Mouse (Mus musculus) CH12.LX (cell line): ENCODE results near the gene Herc3. TPM values are rescaled to one million over a fixed set of nuclear protein-coding genes. Genes with fewer than 3 reads are reported as not detected.

Experiments used
- DNase-seq: peaks from one replicate; pipeline ENCODE4 v3.0.0-alpha.2; 2013; ENCODE audit errors: extremely low read depth
- H3K27ac ChIP-seq: 2 replicates; pipeline ENCODE4 v1.5.1; 2012; ENCODE audit warnings: low read depth, mild to moderate bottlenecking, control low read depth, moderate library complexity; ENCODE audit not compliant: insufficient read depth
- H3K27me3 ChIP-seq: replicated peaks from 2 replicates; pipeline ENCODE3; 2012; ENCODE audit warnings: inconsistent platforms
- H3K36me3 ChIP-seq, 2 experiments: replicated peaks in 1 of 2; 2 replicates each; pipeline versions ENCODE3 to v1.6.1; 2012; ENCODE audit warnings: inconsistent platforms in 1 of 2, low read length in 1 of 2, mild to moderate bottlenecking in 1 of 2, mixed read lengths in 1 of 2, moderate library complexity in 1 of 2; ENCODE audit not compliant: control insufficient read depth in 1 of 2, insufficient read depth in 1 of 2
- H3K4me1 ChIP-seq, 2 experiments: 2 replicates each; pipeline ENCODE4 v1.6.1; 2012; ENCODE audit warnings: inconsistent platforms in 1 of 2, moderate library complexity in 1 of 2; ENCODE audit not compliant: insufficient read depth in 2 of 2, control insufficient read depth in 1 of 2
- H3K4me2 ChIP-seq: 2 replicates; pipeline ENCODE4 v1.6.1; 2012; ENCODE audit warnings: low read depth, mild to moderate bottlenecking, control low read depth; ENCODE audit not compliant: poor library complexity, insufficient read depth, severe bottlenecking
- H3K4me3 ChIP-seq, 3 experiments: fragments of 150-350 bp in 1 of 3; sonication (generic) in 1 of 3; replicated peaks in 1 of 3; 2 replicates each; pipeline versions ENCODE3 to v1.5.1; 2011 to 2012; ENCODE audit warnings: low read depth in 2 of 3, low read length in 2 of 3, mild to moderate bottlenecking in 2 of 3, moderate library complexity in 2 of 3, control low read depth in 1 of 3, improper control_type of control experiment in 1 of 3, inconsistent platforms in 1 of 3, mixed read lengths in 1 of 3; ENCODE audit not compliant: poor library complexity in 1 of 3
- H3K79me2 ChIP-seq: replicated peaks from 2 replicates; pipeline ENCODE4 v1.6.1; 2012; ENCODE audit warnings: mild to moderate bottlenecking, moderate library complexity; ENCODE audit not compliant: control insufficient read depth, poor library complexity, insufficient read depth, severe bottlenecking; ENCODE audit errors: extremely low read depth
- H3K9ac ChIP-seq: 2 replicates; pipeline ENCODE4 v1.6.1; 2012; ENCODE audit warnings: low read depth, mild to moderate bottlenecking, control low read depth, moderate library complexity; ENCODE audit not compliant: insufficient read depth
- H3K9me3 ChIP-seq: replicated peaks from 2 replicates; pipeline ENCODE3; 2012; ENCODE audit warnings: low read length, inconsistent platforms, mixed read lengths
- GABPA ChIP-seq: IDR thresholded peaks from 2 replicates; pipeline ENCODE4 v1.6.1; 2012; ENCODE audit warnings: low read depth, low read length, improper control_type of control experiment, inconsistent platforms; ENCODE audit not compliant: insufficient replicate concordance
- IRF4 ChIP-seq: IDR thresholded peaks from 2 replicates; pipeline ENCODE4 v1.6.1; 2014; ENCODE audit warnings: low read depth, mild to moderate bottlenecking, inconsistent platforms, low read length, improper control_type of control experiment
- JUND ChIP-seq: conservative IDR thresholded peaks from 2 replicates; pipeline ENCODE4 v1.6.1; 2011; ENCODE audit warnings: low read depth, low read length, improper control_type of control experiment
- KAT2A ChIP-seq: IDR thresholded peaks from 2 replicates; pipeline ENCODE4 v1.6.1; 2012; ENCODE audit warnings: low read length, improper control_type of control experiment, inconsistent platforms; ENCODE audit not compliant: insufficient replicate concordance
- MAX ChIP-seq: IDR thresholded peaks from 2 replicates; pipeline ENCODE4 v1.6.1; 2011; ENCODE audit warnings: low read length, improper control_type of control experiment
- MEF2A ChIP-seq: IDR thresholded peaks from 2 replicates; pipeline ENCODE4 v1.6.1; 2014; ENCODE audit warnings: low read depth, mild to moderate bottlenecking, inconsistent platforms, low read length, improper control_type of control experiment, borderline replicate concordance
- POLR2AphosphoS2 ChIP-seq: IDR thresholded peaks from 2 replicates; pipeline ENCODE4 v1.6.1; 2011; ENCODE audit warnings: low read depth, low read length, improper control_type of control experiment
- RAD21 ChIP-seq: IDR thresholded peaks from 2 replicates; pipeline ENCODE4 v1.6.1; 2011; ENCODE audit warnings: low read depth, mild to moderate bottlenecking, low read length, improper control_type of control experiment, moderate library complexity
- RCOR1 ChIP-seq: conservative IDR thresholded peaks from 2 replicates; pipeline ENCODE4 v1.6.1; 2012; ENCODE audit warnings: low read depth, mild to moderate bottlenecking, inconsistent platforms, low read length, improper control_type of control experiment
- SIN3A ChIP-seq: IDR thresholded peaks from 2 replicates; pipeline ENCODE4 v1.6.1; 2012; ENCODE audit warnings: low read length, improper control_type of control experiment, inconsistent platforms
- SMC3 ChIP-seq: IDR thresholded peaks from 2 replicates; pipeline ENCODE4 v1.6.1; 2011; ENCODE audit warnings: low read depth, low read length, improper control_type of control experiment
- TBP ChIP-seq: conservative IDR thresholded peaks from 2 replicates; pipeline ENCODE4 v1.6.1; 2011; ENCODE audit warnings: low read depth, low read length, improper control_type of control experiment
- UBTF ChIP-seq: IDR thresholded peaks from 2 replicates; pipeline ENCODE4 v1.6.1; 2012; ENCODE audit warnings: low read depth, mild to moderate bottlenecking, inconsistent platforms, low read length, improper control_type of control experiment, moderate library complexity
- USF1 ChIP-seq: IDR thresholded peaks from 2 replicates; pipeline ENCODE4 v1.6.1; 2014; ENCODE audit warnings: low read depth, mild to moderate bottlenecking, inconsistent platforms, low read length, improper control_type of control experiment
- USF2 ChIP-seq: conservative IDR thresholded peaks from 2 replicates; pipeline ENCODE4 v1.6.1; 2011; ENCODE audit warnings: low read depth, low read length, improper control_type of control experiment
- ZKSCAN1 ChIP-seq: IDR thresholded peaks from 2 replicates; pipeline ENCODE4 v1.6.1; 2012; ENCODE audit warnings: low read depth, inconsistent platforms, low read length, improper control_type of control experiment, borderline replicate concordance
- ZMIZ1 ChIP-seq: IDR thresholded peaks from 2 replicates; pipeline ENCODE4 v1.6.1; 2012; ENCODE audit warnings: low read depth, mild to moderate bottlenecking, inconsistent platforms, low read length, improper control_type of control experiment
- ZNF384 ChIP-seq: IDR thresholded peaks from 2 replicates; pipeline ENCODE4 v1.6.1; 2012; ENCODE audit warnings: low read depth, low read length, improper control_type of control experiment, inconsistent platforms
- dilution Hi-C: fragments of 300-500 bp; cut with MboI; formaldehyde crosslinking; loops from 2 replicates; pipeline ENCODE4 v1.14.3; 2020; ENCODE audit warnings: low sequenced_read_pairs; ENCODE audit not compliant: extremely low pct_unique_long_range_greater_than_20kb, extremely low pct_ligation_motif_present
- in situ Hi-C: fragments of 300-500 bp; cut with MboI; formaldehyde crosslinking; loops from 3 replicates; pipeline ENCODE4 v1.14.3; 2019; ENCODE audit warnings: low sequenced_read_pairs, low pct_ligation_motif_present, low pct_unique_long_range_greater_than_20kb, mixed read lengths
- polyA plus RNA-seq: library from polyadenylated mRNA; unstranded; fragments of >175 nt; gene quantifications from 2 replicates; pipeline ENCODE4 v1.2.1, GENCODE M21; 2012; ENCODE audit warnings: low read depth; ENCODE audit not compliant: insufficient read length
- total RNA-seq, 2 experiments: library from RNA; depleted of rRNA; stranded (reverse); fragments of 300-350 nt in 1 of 2; fragments of >200 nt in 1 of 2; gene quantifications; 2 replicates each; pipeline ENCODE4 v1.2.3; 2012 to 2014

Gene Herc3
- total and polyA plus RNA-seq, 3 experiments: 15.7 to 19.1 (median 17.8) TPM

DNA sequence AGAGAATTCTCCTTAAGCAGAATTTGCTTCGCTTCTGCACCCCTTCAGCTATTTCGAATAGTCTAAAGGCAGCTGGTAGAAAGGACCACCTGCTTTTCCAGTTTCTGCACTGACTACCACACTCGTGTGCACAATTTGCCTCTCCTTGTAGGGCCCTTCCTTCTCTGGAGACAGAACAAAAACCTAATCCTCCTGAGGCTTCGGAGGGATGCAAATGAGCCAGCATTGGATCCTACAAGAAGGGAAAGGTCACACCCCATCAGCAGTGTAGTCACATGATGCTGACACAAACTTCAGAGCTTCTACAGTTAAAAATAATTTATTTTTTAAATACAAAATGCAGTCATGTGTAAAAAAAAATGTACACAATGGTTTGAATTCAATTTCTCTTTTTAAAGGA, 99.9 kb downstream of the Herc3 start (continued):
- TF ChIP-seq MEF2A: peak; percentile 31; the same call in 1 of the 2 replicates
- no peak for TF ChIP-seq ZNF384
- peak; percentile 51; the same call in 1 of the 2 replicates for TF ChIP-seq TBP
- no peak for TF ChIP-seq ZMIZ1
- TF ChIP-seq ZKSCAN1: no peak
- TF ChIP-seq MAX: no peak; the same call in 1 of the 2 replicates
- TF ChIP-seq, all 38 proteins: peak for 13

- H3K9ac ChIP-seq: peak overlapping the region; percentile 35; the same call in 1 of the 2 replicates
- H3K4me1 ChIP-seq: peaks cover 18 to 49% of the 10 kb centered on the region in 2 experiments
- no peaks in the 10 kb centered on the region for H3K36me3 ChIP-seq
- TF ChIP-seq RAD21 (no peak), POLR2AphosphoS2 (no peak), TBP (no peak), IRF4 (peak; percentile 13; the same call in 1 of the 2 replicates), RCOR1 (no peak), SMC3 (no peak), USF1 (no peak), USF2 (no peak), UBTF (no peak)
- TF ChIP-seq, all 38 proteins: peak for 1
- Histone ChIP-seq H3K27me3 (no peaks in the 10 kb centered on the region), H3K9me3 (no peaks in the 10 kb centered on the region), H3K27ac (peak overlapping the region; percentile 56; the same call in 1 of the 2 replicates), H3K4me3 (no peak overlapping the region), H3K4me2 (peak overlapping the region; percentile 34; the same call in 1 of the 2 replicates), H3K79me2 (no peaks in the 10 kb centered on the region)
- dilution Hi-C loops (no loop called here), in situ Hi-C loops (no loop called here)
- DNase-seq: peak; percentile 47
Observed at GRCm38 (mm10) chr6:58932515-58933188, 101.4 kb downstream of the Herc3 start.

DNA sequence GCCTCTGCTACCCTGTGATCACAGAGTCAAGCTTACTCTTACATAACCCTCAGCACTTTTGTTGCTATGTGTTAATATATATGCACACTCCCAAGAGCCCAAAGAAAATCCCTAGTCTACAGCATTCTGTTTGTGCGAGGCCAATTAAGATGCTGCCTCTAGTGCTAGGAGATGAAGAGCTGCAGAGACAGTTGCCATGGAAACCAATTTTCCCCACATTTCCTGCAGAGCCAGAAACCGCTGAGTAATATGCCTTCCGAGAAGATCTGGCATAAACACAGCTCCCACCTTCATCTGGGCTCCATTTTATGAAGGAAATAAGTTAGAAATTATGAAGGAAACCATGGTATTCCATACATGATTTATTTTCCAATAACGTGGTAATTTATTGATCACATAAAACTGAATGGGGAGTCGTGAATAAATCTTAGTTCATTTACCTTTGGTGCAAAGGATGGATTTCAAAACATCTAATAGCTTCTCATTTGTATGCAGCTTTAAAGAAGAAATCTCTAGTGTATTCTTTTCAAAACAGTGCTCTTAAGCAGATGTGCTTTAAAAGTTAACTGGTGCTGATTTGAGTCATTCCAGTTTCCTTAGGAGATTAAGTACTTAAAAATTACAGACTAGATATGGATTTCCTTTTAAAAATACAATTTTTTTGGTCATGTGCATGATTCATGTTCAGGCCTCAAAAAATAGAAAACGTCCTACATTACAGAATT, 102.1 kb downstream of the Herc3 start:
- H3K27me3 ChIP-seq: no peaks in the 10 kb centered on the region
- H3K4me3 ChIP-seq: no peak overlapping the region
- peak; percentile 33 for DNase-seq
- TF ChIP-seq KAT2A: no peak
- TF ChIP-seq IRF4: peak; percentile 37; the same call in 1 of the 2 replicates
- TF ChIP-seq GABPA: no peak
- TF ChIP-seq JUND: 0 out of 2 replicates have a peak, but pooled peaks have one; percentile 44
- TF ChIP-seq MEF2A: no peak
- TF ChIP-seq SIN3A: no peak
- dilution Hi-C loops: no loop called here
- no peaks in the 10 kb centered on the region for H3K9me3 ChIP-seq
- no peaks in the 10 kb centered on the region for H3K79me2 ChIP-seq
- peaks cover 18 to 49% of the 10 kb centered on the region in 2 experiments for H3K4me1 ChIP-seq
- H3K9ac ChIP-seq: no peak overlapping the region
- no peak overlapping the region for H3K27ac ChIP-seq
- no peak overlapping the region for H3K4me2 ChIP-seq
- in situ Hi-C loops: no loop called here
- no peaks in the 10 kb centered on the region for H3K36me3 ChIP-seq
